In genomic region chr13:97260456-97261180, GRCm38 (mm10) we compare ENCODE assay signal across 20 mouse cellular contexts. TPM values are rescaled to one million over a fixed set of nuclear protein-coding genes. Genes with fewer than 3 reads are reported as not detected.
A peak's percentile ranks its signal among the peaks of the same experiment; 100 is the strongest.
DNase-seq lines count a peak whose midpoint lies in the region; ATAC-seq and TF ChIP-seq lines count a peak whose summit lies in the region.
"Had no signal": no experiment of that assay in that cellular context is flagged by ENCODE, and none has a peak within 500 bp of the region (broad histone marks: within the 10 kb centered on the region; RNA-seq: fewer than 3 reads in every experiment).

No protein-coding gene starts in this region.

- no peaks in the 10 kb centered on the region for H3K36me3 ChIP-seq in forebrain, embryonic 11.5 days (ENCODE audit: control insufficient read depth, insufficient read depth, low read length)
- no peaks in the 10 kb centered on the region for H3K36me3 ChIP-seq in forebrain, embryonic 15.5 days
- H3K36me3 ChIP-seq in liver, adult 2 months (ENCODE audit: control insufficient read depth, insufficient read depth, low read length) = no peaks in the 10 kb centered on the region
- no peaks in the 10 kb centered on the region for H3K36me3 ChIP-seq in liver, postnatal 0 days (replicated peaks; ENCODE audit: insufficient read depth, low read length)
- H3K36me3 ChIP-seq in embryonic facial prominence, embryonic 10.5 days (replicated peaks) = no peaks in the 10 kb centered on the region
- H3K36me3 ChIP-seq: hindbrain, embryonic 15.5 days; limb, embryonic 13.5 days; midbrain, embryonic 12.5 days had no signal

- H3K9ac ChIP-seq in forebrain, embryonic 11.5 days (ENCODE audit: low read length) = no peak overlapping the region
- H3K9ac ChIP-seq in forebrain, embryonic 15.5 days (replicated peaks) = no peak overlapping the region
- H3K9ac ChIP-seq in liver, adult 2 months (ENCODE audit: low read depth, low read length) = no peak overlapping the region
- no peak overlapping the region for H3K9ac ChIP-seq in liver, postnatal 0 days (replicated peaks)
- H3K9ac ChIP-seq: hindbrain, embryonic 15.5 days; limb, embryonic 13.5 days; midbrain, embryonic 12.5 days had no signal

- no peak; the same call in 1 of the 2 replicates for ATAC-seq in forebrain, embryonic 11.5 days (replicated peaks; ENCODE audit: low FRiP score)
- no peak for ATAC-seq in forebrain, embryonic 15.5 days (replicated peaks)
- no peak for ATAC-seq in liver, postnatal 0 days
- ATAC-seq: Patski had no signal

- no peaks in the 10 kb centered on the region for H3K9me3 ChIP-seq in forebrain, embryonic 11.5 days (ENCODE audit: control insufficient read depth, low read length)
- H3K9me3 ChIP-seq in forebrain, embryonic 15.5 days = no peaks in the 10 kb centered on the region
- no peaks in the 10 kb centered on the region for H3K9me3 ChIP-seq in liver, postnatal 0 days (ENCODE audit: low read length)
- no peaks in the 10 kb centered on the region for H3K9me3 ChIP-seq in embryonic facial prominence, embryonic 10.5 days
- H3K9me3 ChIP-seq: hindbrain, embryonic 15.5 days; limb, embryonic 13.5 days; midbrain, embryonic 12.5 days had no signal

- no peak for TF ChIP-seq EP300 in liver, postnatal 0 days (IDR thresholded peaks at IDR 0.05; ENCODE audit: low read depth)

- no peaks in the 10 kb centered on the region for H3K27me3 ChIP-seq in forebrain, embryonic 11.5 days (ENCODE audit: control insufficient read depth, insufficient read depth, low read length)
- H3K27me3 ChIP-seq in forebrain, embryonic 15.5 days = no peaks in the 10 kb centered on the region
- no peaks in the 10 kb centered on the region for H3K27me3 ChIP-seq in liver, adult 2 months (ENCODE audit: control insufficient read depth, insufficient read depth, low read length)
- H3K27me3 ChIP-seq in liver, postnatal 0 days (ENCODE audit: insufficient read depth, low read length) = no peaks in the 10 kb centered on the region
- peaks cover 15% of the 10 kb centered on the region for H3K27me3 ChIP-seq in embryonic facial prominence, embryonic 10.5 days (replicated peaks; ENCODE audit: low read depth, poor library complexity, severe bottlenecking)
- H3K27me3 ChIP-seq: CH12.LX; hindbrain, embryonic 15.5 days; limb, embryonic 13.5 days; Patski had no signal

- no peaks in the 10 kb centered on the region for H3K79me2 ChIP-seq in liver, adult 2 months (ENCODE audit: control insufficient read depth, insufficient read depth, low read length)

- H3K27ac ChIP-seq in forebrain, embryonic 11.5 days (ENCODE audit: low read depth, low read length) = peak overlapping the region; percentile 46; the same call in 1 of the 2 replicates
- H3K27ac ChIP-seq in forebrain, embryonic 15.5 days (replicated peaks) = no peak overlapping the region
- H3K27ac ChIP-seq in liver, adult 2 months (replicated peaks; ENCODE audit: insufficient read depth, low read depth, low read length) = no peak overlapping the region
- no peak overlapping the region for H3K27ac ChIP-seq in liver, postnatal 0 days (ENCODE audit: low read depth)
- peak overlapping the region; percentile 37 for H3K27ac ChIP-seq in embryonic facial prominence, embryonic 10.5 days (replicated peaks)
- H3K27ac ChIP-seq: heart, adult 2 months; hindbrain, embryonic 15.5 days; limb, embryonic 13.5 days; midbrain, embryonic 12.5 days had no signal

- no peak overlapping the region for H3K4me3 ChIP-seq in forebrain, embryonic 11.5 days (ENCODE audit: low read depth, low read length)
- H3K4me3 ChIP-seq in forebrain, embryonic 15.5 days = no peak overlapping the region
- H3K4me3 ChIP-seq in liver, adult 2 months (ENCODE audit: insufficient read depth, low read depth, low read length) = no peak overlapping the region
- H3K4me3 ChIP-seq in liver, postnatal 0 days (ENCODE audit: low read depth, low read length) = no peak overlapping the region
- H3K4me3 ChIP-seq in embryonic facial prominence, embryonic 10.5 days = no peak overlapping the region
- H3K4me3 ChIP-seq: heart, adult 2 months; hindbrain, embryonic 15.5 days; limb, embryonic 13.5 days; midbrain, embryonic 12.5 days had no signal

- peaks cover 31% of the 10 kb centered on the region for H3K4me1 ChIP-seq in forebrain, embryonic 11.5 days (replicated peaks; ENCODE audit: control insufficient read depth, insufficient read depth, low read length)
- H3K4me1 ChIP-seq in forebrain, embryonic 15.5 days = peaks cover 46% of the 10 kb centered on the region
- no peaks in the 10 kb centered on the region for H3K4me1 ChIP-seq in liver, adult 2 months (ENCODE audit: control insufficient read depth, insufficient read depth, low read length)
- H3K4me1 ChIP-seq in liver, postnatal 0 days (ENCODE audit: insufficient read depth) = no peaks in the 10 kb centered on the region
- H3K4me1 ChIP-seq in embryonic facial prominence, embryonic 10.5 days = peaks cover 39% of the 10 kb centered on the region

- 22% methylated on average over 8 of the region's 8 CpGs for WGBS in forebrain, embryonic 11.5 days
- 24% methylated on average over 8 of the region's 8 CpGs for WGBS in forebrain, embryonic 15.5 days
- WGBS in liver, adult 2 months = 60% methylated on average over 8 of the region's 8 CpGs
- WGBS in liver, postnatal 0 days (ENCODE audit: insufficient replicate concordance) = 64% methylated on average over 8 of the region's 8 CpGs
- WGBS in embryonic facial prominence, embryonic 10.5 days = 22% methylated on average over 8 of the region's 8 CpGs

- no peak overlapping the region for H3K4me2 ChIP-seq in forebrain, embryonic 11.5 days (ENCODE audit: low read depth, low read length, severe bottlenecking)
- no peak overlapping the region for H3K4me2 ChIP-seq in forebrain, embryonic 15.5 days (replicated peaks)
- no peak overlapping the region for H3K4me2 ChIP-seq in liver, postnatal 0 days (ENCODE audit: low read depth, low read length)
- H3K4me2 ChIP-seq: hindbrain, embryonic 15.5 days; midbrain, embryonic 12.5 days had no signal

- peak; percentile 46 for DNase-seq in forebrain, embryonic 11.5 days (ENCODE audit: low spot score)
- peak; percentile 71 for DNase-seq in liver, adult 2 months (ENCODE audit: extremely low read depth, low read depth, low spot score)
- no peak for DNase-seq in liver, postnatal 0 days
- peak; percentile 98 for DNase-seq in R1 (ENCODE audit: low read depth, low spot score)
- peak; percentile 11 for DNase-seq in embryonic facial prominence, embryonic 10.5 days (ENCODE audit: low spot score)
- DNase-seq in gastrocnemius, postnatal 10 days = no peak
- DNase-seq: adrenal gland, adult 2 months; cerebellum, adult 11-12 months; heart, adult 2 months; kidney, adult 2 months; kidney, postnatal 14 days; lung, adult 18-20 months; right cerebral cortex, adult 18-20 months; thymus, postnatal 36 days had no signal

- no peak for TF ChIP-seq CTCF in liver, adult 2 months (IDR thresholded peaks at IDR 0.05; ENCODE audit: low read depth, low read length)
- TF ChIP-seq CTCF in liver, postnatal 0 days (IDR thresholded peaks at IDR 0.05; ENCODE audit: low read depth) = no peak

- no peak for TF ChIP-seq POLR2A in liver, adult 2 months (IDR thresholded peaks at IDR 0.05; ENCODE audit: extremely low read depth, insufficient read depth, low read length)

RNA-seq across cellular contexts. Expression of gene Enc1, which starts 19.7 kb away (rescaled TPM):
- 17.9 and 20.8 TPM in 2 replicates for polyA plus RNA-seq in forebrain, embryonic 11.5 days (2014; fragmentation: Nextera tagmentation; extraction: Ambion mirVana)
- 82.4 and 103 TPM in 2 replicates for polyA plus RNA-seq in forebrain, embryonic 15.5 days (2015; fragmentation: Nextera tagmentation; extraction: Ambion mirVana)
- 2.3 and 2.6 TPM in 2 replicates for total RNA-seq in liver, adult 2 months (2014; rRNA removed)
- 1.3 TPM in 2 replicates for polyA plus RNA-seq in liver, adult 2 months (2012; rRNA removed)
- 1.7 and 2.6 TPM in 2 replicates for polyA plus RNA-seq in liver, postnatal 0 days (2015; fragmentation: Nextera tagmentation; extraction: Ambion mirVana)
- 5.6 and 6.8 TPM in 2 replicates for polyA plus RNA-seq in embryonic facial prominence, embryonic 10.5 days (2016; fragmentation: Nextera tagmentation; extraction: Ambion mirVana)
- total RNA-seq in gastrocnemius, postnatal 10 days (2021) = 1 to 10 TPM; 6.4 to 8.2 TPM

Comparison
In these comparisons a context has a peak if more than half of its experiments do, and no peak if none do; other contexts are left out.
1. DNase-seq: peak in forebrain, embryonic 11.5 days (single experiment), liver, adult 2 months (single experiment), R1 (single experiment) and embryonic facial prominence, embryonic 10.5 days (single experiment); none in liver, postnatal 0 days (single experiment) and gastrocnemius, postnatal 10 days (single experiment).
2. H3K27ac ChIP-seq: peak in forebrain, embryonic 11.5 days (single experiment) and embryonic facial prominence, embryonic 10.5 days (single experiment); none in forebrain, embryonic 15.5 days (single experiment), liver, adult 2 months (single experiment) and liver, postnatal 0 days (single experiment).